1 mouse cellular context compared by ENCODE assay signal in the genomic region with DNA sequence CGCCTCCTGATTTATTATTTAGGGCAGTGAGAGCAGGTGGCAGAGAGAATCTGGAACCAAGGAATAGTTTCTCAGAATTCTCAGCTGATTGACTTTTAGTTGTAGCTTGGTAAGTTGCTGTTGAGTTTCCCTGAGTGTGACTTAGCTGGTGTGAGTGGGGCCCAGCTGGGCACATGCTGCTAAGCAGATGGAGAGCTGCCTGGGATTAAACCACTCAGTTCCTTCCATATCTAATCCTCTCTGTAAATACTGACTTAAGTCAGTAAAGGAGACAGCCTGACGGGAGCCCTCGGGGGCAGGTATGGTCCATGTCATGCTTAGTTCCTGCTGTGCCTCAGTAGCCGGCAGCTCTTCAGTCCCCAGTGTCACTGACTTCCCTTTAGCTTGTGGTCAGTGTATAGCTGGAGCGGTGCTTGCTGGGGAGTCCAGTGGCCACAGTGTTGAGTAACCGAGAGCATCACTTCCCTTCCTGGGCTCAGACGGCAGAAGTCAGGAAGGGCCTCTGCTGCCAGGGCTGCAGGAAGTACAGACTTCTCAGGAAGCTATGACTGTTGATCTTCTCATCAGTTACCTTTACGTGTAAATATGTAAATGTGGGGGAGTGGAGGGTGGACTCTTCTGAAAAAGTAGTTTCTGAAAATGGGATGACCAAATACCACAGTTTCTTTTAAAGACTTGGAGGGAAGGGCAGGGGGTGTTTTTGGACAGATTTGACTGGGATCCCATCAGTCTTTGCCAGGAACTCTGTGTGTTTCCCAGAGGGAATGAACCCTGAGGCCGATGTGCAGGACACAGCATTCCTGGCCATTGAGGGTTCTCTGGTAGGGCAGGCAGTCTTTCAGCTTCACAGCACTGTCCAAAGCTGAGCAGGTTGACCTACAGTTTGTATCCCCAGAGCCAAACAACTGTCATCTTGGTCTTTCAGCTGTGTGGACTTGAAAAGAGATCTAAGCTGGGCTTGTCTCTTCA.
TF ChIP-seq lines count a peak whose summit lies in the region.

No protein-coding gene starts in this region.

TF ChIP-seq in CH12.LX, 34 proteins besides CTCF, POLR2A, EP300 and RAD21 (continued from another document):
- TF ChIP-seq PAX5 (IDR thresholded peaks at IDR 0.05; ENCODE audit: low read length) (no peak), ZMIZ1 (IDR thresholded peaks at IDR 0.05; ENCODE audit: low read depth, low read length) (peak; percentile 85)
